Mouse (Mus musculus) megakaryocyte, embryonic 14.5 days (primary cell): ENCODE measurements around the gene Parvb. TPM values are rescaled to one million over a fixed set of nuclear protein-coding genes. Genes with fewer than 3 reads are reported as not detected.

Source experiments
- H3K27me3 ChIP-seq: replicated peaks from 2 replicates; pipeline ENCODE3; 2012; ENCODE audit warnings: inconsistent platforms
- H3K36me3 ChIP-seq: replicated peaks from 2 replicates; pipeline ENCODE3; 2012; ENCODE audit warnings: low read length, inconsistent platforms, mixed read lengths
- H3K4me1 ChIP-seq: 2 replicates; pipeline ENCODE4 v1.6.1; 2012; ENCODE audit warnings: inconsistent platforms
- H3K4me3 ChIP-seq: replicated peaks from 2 replicates; pipeline ENCODE3; 2012; ENCODE audit warnings: moderate library complexity, mild to moderate bottlenecking, inconsistent platforms
- H3K9me3 ChIP-seq: 2 replicates; pipeline ENCODE4 v1.6.1; 2012; ENCODE audit warnings: inconsistent platforms
- FLI1 ChIP-seq: IDR thresholded peaks from 2 replicates; pipeline ENCODE4 v1.6.1; 2012; ENCODE audit warnings: low read length, inconsistent platforms, mixed read lengths
- GATA1 ChIP-seq: IDR thresholded peaks from 3 replicates; pipeline ENCODE4 v1.6.1; 2012; ENCODE audit warnings: mixed read lengths, low read length, inconsistent platforms, borderline replicate concordance
- polyA plus RNA-seq: library from polyadenylated mRNA; stranded (reverse); fragments of >175 nt; gene quantifications from 2 replicates; pipeline ENCODE4 v1.2.3, GENCODE M21; 2012; ENCODE audit warnings: low replicate concordance; ENCODE audit not compliant: insufficient read depth

The Parvb gene
- polyA plus RNA-seq, 1 experiment: 524 TPM

GRCm38 (mm10) chr15:84216461-84217084, 15.3 kb upstream of the Parvb start:
- TF ChIP-seq GATA1 (no peak), FLI1 (no peak)
- H3K4me1 ChIP-seq: peaks cover 90% of the 10 kb centered on the region
- H3K4me3 ChIP-seq: no peak overlapping the region
- H3K9me3 ChIP-seq: peaks cover 8% of the 10 kb centered on the region
- H3K36me3 ChIP-seq: peaks cover 96% of the 10 kb centered on the region
- H3K27me3 ChIP-seq: no peaks in the 10 kb centered on the region

DNA sequence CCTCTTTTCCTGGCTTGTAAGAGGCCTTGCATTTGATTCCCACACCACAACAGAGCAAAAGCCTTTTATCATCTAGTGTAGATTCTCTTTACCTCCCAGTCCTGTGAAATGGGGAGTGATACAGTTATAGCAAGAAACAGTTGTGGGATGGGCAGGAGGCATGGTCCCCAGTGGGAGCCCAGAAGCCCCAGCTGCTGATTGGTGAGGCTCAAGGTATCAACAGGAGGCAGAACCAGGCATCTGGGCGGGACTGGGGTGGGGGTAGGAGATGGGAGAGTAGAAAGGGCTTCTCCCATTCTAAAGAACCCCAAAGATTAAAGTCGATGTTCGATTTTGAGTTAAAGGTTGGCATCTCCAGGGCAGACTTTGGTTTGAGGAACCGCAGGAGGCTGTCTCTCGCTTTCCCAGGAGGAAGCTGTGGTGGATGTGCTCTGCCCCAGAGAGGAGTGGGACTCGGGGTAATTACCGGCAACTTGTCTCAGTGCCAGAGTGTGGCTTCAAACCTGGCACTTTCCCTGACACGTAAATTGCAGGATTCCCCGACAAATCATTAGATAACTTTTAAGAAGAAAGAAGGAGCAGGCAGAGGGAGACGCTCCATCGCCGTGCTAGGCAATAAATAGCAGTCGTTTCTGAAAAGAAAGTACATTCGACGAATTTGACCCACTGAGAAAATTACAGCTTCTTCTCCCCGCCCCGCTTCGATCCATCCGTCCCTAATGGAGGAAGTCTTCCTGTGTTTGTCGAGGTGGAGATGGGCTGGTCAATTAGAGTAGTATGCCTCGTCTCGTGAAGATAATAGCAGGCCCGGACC, 13.7 kb upstream of the Parvb start:
- Histone ChIP-seq H3K4me1 (peaks cover 90% of the 10 kb centered on the region), H3K27me3 (no peaks in the 10 kb centered on the region), H3K9me3 (peaks cover 8% of the 10 kb centered on the region), H3K4me3 (no peak overlapping the region), H3K36me3 (peaks cover 80% of the 10 kb centered on the region)
- TF ChIP-seq GATA1 (no peak), FLI1 (no peak)

- Histone ChIP-seq H3K4me1 (peaks cover 90% of the 10 kb centered on the region), H3K27me3 (no peaks in the 10 kb centered on the region), H3K4me3 (peak overlapping the region; percentile 33), H3K36me3 (peaks cover 73% of the 10 kb centered on the region), H3K9me3 (peaks cover 8% of the 10 kb centered on the region)
- TF ChIP-seq FLI1: no peak
- no peak for TF ChIP-seq GATA1
These were observed 13.0 kb upstream of the Parvb start for GRCm38 (mm10) chr15:84218783-84219271.

DNA sequence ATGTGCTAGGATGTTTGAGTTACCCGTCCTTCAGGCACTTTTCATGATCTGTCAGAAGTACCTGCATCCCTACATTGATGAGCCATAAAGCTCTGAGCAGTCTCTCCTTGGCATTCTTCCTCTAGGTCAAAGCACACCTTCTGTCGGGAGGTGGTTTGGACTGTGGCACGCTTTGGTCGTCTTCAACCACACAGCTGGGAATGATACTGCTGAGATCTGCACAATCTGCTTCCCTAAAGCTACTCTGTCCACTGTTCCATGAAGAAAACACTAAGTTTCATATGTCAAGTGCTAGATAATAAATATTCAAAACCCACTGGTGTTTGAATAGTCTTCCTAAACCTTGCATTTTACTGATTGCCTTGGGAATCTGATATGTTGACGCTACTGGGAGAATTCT, 10.3 kb upstream of the Parvb start:
- Histone ChIP-seq H3K27me3 (peaks cover 13% of the 10 kb centered on the region), H3K36me3 (peaks cover 46% of the 10 kb centered on the region), H3K9me3 (peaks cover 8% of the 10 kb centered on the region), H3K4me3 (no peak overlapping the region), H3K4me1 (peaks cover 70% of the 10 kb centered on the region)
- TF ChIP-seq GATA1 (no peak), FLI1 (no peak)

- Histone ChIP-seq H3K27me3 (peaks cover 18% of the 10 kb centered on the region), H3K36me3 (peaks cover 27% of the 10 kb centered on the region), H3K9me3 (peaks cover 8% of the 10 kb centered on the region), H3K4me3 (no peak overlapping the region), H3K4me1 (peaks cover 60% of the 10 kb centered on the region)
- TF ChIP-seq GATA1 (no peak), FLI1 (no peak)
These were observed 8.4 kb upstream of the Parvb start for GRCm38 (mm10) chr15:84223423-84223822.

GRCm38 (mm10) chr15:84224779-84225178, 7.1 kb upstream of the Parvb start:
- Histone ChIP-seq H3K4me1 (peaks cover 60% of the 10 kb centered on the region), H3K9me3 (peaks cover 8% of the 10 kb centered on the region), H3K27me3 (peaks cover 18% of the 10 kb centered on the region), H3K36me3 (peaks cover 17% of the 10 kb centered on the region), H3K4me3 (no peak overlapping the region)
- TF ChIP-seq FLI1: no peak
- TF ChIP-seq GATA1: no peak

- TF ChIP-seq FLI1: no peak
- TF ChIP-seq GATA1: no peak
- H3K27me3 ChIP-seq: peaks cover 24% of the 10 kb centered on the region
- H3K4me3 ChIP-seq: no peak overlapping the region
- peaks cover 69% of the 10 kb centered on the region for H3K4me1 ChIP-seq
- peaks cover 3% of the 10 kb centered on the region for H3K36me3 ChIP-seq
- no peaks in the 10 kb centered on the region for H3K9me3 ChIP-seq
These were observed 4.9 kb upstream of the Parvb start for GRCm38 (mm10) chr15:84226918-84227317.

GRCm38 (mm10) chr15:84230661-84231060, 1.2 kb upstream of the Parvb start:
- TF ChIP-seq GATA1 (no peak), FLI1 (no peak)

GRCm38 (mm10) chr15:84231113-84231712, 630 bp upstream of the Parvb start:
- Histone ChIP-seq H3K27me3 (peaks cover 18% of the 10 kb centered on the region), H3K4me1 (peaks cover 66% of the 10 kb centered on the region), H3K9me3 (no peaks in the 10 kb centered on the region), H3K36me3 (peaks cover 3% of the 10 kb centered on the region), H3K4me3 (peak overlapping the region; percentile 92)
- TF ChIP-seq FLI1 (no peak), GATA1 (no peak)

More at GRCm38 (mm10) chr15:84230661-84231060, 1.2 kb upstream of the Parvb start:
- Histone ChIP-seq H3K9me3 (no peaks in the 10 kb centered on the region), H3K27me3 (peaks cover 23% of the 10 kb centered on the region), H3K4me3 (peak overlapping the region; percentile 92), H3K36me3 (peaks cover 3% of the 10 kb centered on the region), H3K4me1 (peaks cover 65% of the 10 kb centered on the region)

DNA sequence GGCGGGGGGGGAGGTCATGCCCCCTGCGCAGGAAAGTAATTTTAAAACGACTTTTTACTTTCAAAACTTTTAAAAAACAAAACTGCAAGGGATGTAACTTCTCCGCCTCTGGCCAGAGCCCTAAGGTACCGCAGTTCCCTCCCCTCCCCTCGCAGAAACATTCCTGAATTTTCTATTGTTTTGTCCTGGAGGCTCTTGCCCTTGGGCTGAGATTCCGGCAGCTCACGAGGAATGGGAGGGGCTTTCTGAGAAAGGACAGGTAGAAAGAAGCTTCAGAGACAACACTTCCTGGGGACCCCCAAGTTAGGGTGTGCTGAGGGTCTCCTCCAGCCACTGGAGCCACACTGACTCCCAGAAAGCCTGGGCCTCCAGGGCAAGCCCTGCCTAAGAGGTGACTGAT, 766 bp downstream of the Parvb start:
- Histone ChIP-seq H3K27me3 (peaks cover 13% of the 10 kb centered on the region), H3K36me3 (peaks cover 3% of the 10 kb centered on the region), H3K4me3 (no peak overlapping the region), H3K9me3 (no peaks in the 10 kb centered on the region), H3K4me1 (peaks cover 80% of the 10 kb centered on the region)
- no peak for TF ChIP-seq GATA1
- no peak for TF ChIP-seq FLI1
